7 mouse cellular contexts compared by ENCODE assay signal in genomic region chr17:14178049-14178448, GRCm38 (mm10).
"Had no signal": no experiment of that assay in that cellular context is flagged by ENCODE, and none has a peak within 500 bp of the region (broad histone marks: within the 10 kb centered on the region; RNA-seq: fewer than 3 reads in every experiment).

No protein-coding gene starts in this region.

- ATAC-seq: midbrain, embryonic 13.5 days had no signal

- H3K4me1 ChIP-seq: hindbrain, embryonic 15.5 days had no signal

- H3K9me3 ChIP-seq: hindbrain, embryonic 15.5 days; limb, embryonic 15.5 days; liver, embryonic 15.5 days; midbrain, embryonic 13.5 days had no signal

- H3K9ac ChIP-seq: hindbrain, embryonic 15.5 days; limb, embryonic 15.5 days; liver, embryonic 15.5 days; midbrain, embryonic 13.5 days had no signal

- H3K4me3 ChIP-seq: hindbrain, embryonic 15.5 days; limb, embryonic 15.5 days; liver, embryonic 15.5 days; midbrain, embryonic 13.5 days had no signal

- H3K27me3 ChIP-seq: hindbrain, embryonic 15.5 days; limb, embryonic 15.5 days; liver, embryonic 15.5 days; midbrain, embryonic 13.5 days had no signal

- H3K4me2 ChIP-seq: hindbrain, embryonic 15.5 days; limb, embryonic 15.5 days; liver, embryonic 15.5 days; midbrain, embryonic 13.5 days had no signal

- DNase-seq: right cerebral cortex, adult 18-20 months; thymus, adult 2 months; thymus, postnatal 25 days had no signal

- H3K27ac ChIP-seq: hindbrain, embryonic 15.5 days; limb, embryonic 15.5 days; liver, embryonic 15.5 days; midbrain, embryonic 13.5 days had no signal

- H3K36me3 ChIP-seq: hindbrain, embryonic 15.5 days; limb, embryonic 15.5 days; liver, embryonic 15.5 days; midbrain, embryonic 13.5 days had no signal
